Mouse (Mus musculus) liver (tissue): ENCODE results near the gene Gdpd3.

Source experiments
- DNase-seq: peaks from one replicate; pipeline ENCODE4 v3.0.0-alpha.2; 2020; ENCODE audit warnings: mixed read lengths

The Gdpd3 gene

GRCm38 (mm10) chr7:126791851-126792720, 26.0 kb downstream of the Gdpd3 start, which contains the start of gene Ppp4c:
TSS of gene Ppp4c (minus strand) at chr7:126792496.
- DNase-seq = peak; percentile 96

GRCm38 (mm10) chr7:126792721-126793443, 26.7 kb downstream of the Gdpd3 start:
- no peak for DNase-seq

GRCm38 (mm10) chr7:126793456-126794270, 27.5 kb downstream of the Gdpd3 start:
- DNase-seq = no peak

- no peak for DNase-seq
These were observed 28.1 kb downstream of the Gdpd3 start for GRCm38 (mm10) chr7:126794271-126794605.

- DNase-seq = no peak
These were observed 29.5 kb downstream of the Gdpd3 start for GRCm38 (mm10) chr7:126795387-126796317.

GRCm38 (mm10) chr7:126796350-126796932, 30.3 kb downstream of the Gdpd3 start:
- DNase-seq = no peak

- peak; percentile 39 for DNase-seq
These were observed 31.4 kb downstream of the Gdpd3 start, which contains the start of gene Fam57b for GRCm38 (mm10) chr7:126797411-126798126. TSS of gene Fam57b (plus strand) at chr7:126797668.

- DNase-seq = peak; percentile 73
These were observed 32.3 kb downstream of the Gdpd3 start for GRCm38 (mm10) chr7:126798127-126799049.

GRCm38 (mm10) chr7:126799050-126799467, 32.9 kb downstream of the Gdpd3 start:
- DNase-seq = peak; percentile 97

GRCm38 (mm10) chr7:126799468-126800268, 33.5 kb downstream of the Gdpd3 start:
- peak; percentile 42 for DNase-seq

- DNase-seq = no peak
These were observed 34.3 kb downstream of the Gdpd3 start for GRCm38 (mm10) chr7:126800269-126801056.

GRCm38 (mm10) chr7:126801057-126801422, 34.9 kb downstream of the Gdpd3 start:
- DNase-seq = no peak

GRCm38 (mm10) chr7:126802134-126802889, 36.2 kb downstream of the Gdpd3 start:
- no peak for DNase-seq

- DNase-seq = no peak
These were observed 37.0 kb downstream of the Gdpd3 start for GRCm38 (mm10) chr7:126803181-126803580.

- DNase-seq = no peak
These were observed 37.6 kb downstream of the Gdpd3 start for GRCm38 (mm10) chr7:126803751-126804150.

- no peak for DNase-seq
These were observed 40.8 kb downstream of the Gdpd3 start for GRCm38 (mm10) chr7:126806956-126807355.

- no peak for DNase-seq
These were observed 41.3 kb downstream of the Gdpd3 start for GRCm38 (mm10) chr7:126807405-126807804.
